Mouse (Mus musculus): ENCODE data around the gene Ap2b1.

Gene Ap2b1

DNA sequence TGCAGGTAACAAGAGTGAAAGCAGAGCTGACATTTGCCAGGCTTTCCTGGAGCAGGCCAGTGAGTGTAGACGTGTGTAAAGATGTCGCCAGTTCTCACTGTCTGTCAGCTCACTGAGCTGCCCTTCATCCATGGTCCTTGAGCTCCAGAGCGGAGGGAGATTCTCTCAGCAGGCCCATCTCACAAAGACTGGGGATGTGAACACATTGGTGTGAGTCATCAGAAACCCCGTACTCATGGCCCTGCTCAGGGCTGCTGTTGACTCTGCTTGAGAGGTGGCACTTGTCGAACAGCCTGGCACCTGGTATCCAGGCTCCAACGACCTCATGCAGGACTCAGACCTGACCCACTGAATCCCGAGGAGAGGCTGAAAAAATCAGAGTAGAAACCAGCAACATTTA is 105.0 kb downstream of the Ap2b1 start:
- DNase-seq = peak; percentile 3

GRCm38 (mm10) chr11:83406391-83406790 is 107.6 kb downstream of the Ap2b1 start:
- DNase-seq = no peak

DNA sequence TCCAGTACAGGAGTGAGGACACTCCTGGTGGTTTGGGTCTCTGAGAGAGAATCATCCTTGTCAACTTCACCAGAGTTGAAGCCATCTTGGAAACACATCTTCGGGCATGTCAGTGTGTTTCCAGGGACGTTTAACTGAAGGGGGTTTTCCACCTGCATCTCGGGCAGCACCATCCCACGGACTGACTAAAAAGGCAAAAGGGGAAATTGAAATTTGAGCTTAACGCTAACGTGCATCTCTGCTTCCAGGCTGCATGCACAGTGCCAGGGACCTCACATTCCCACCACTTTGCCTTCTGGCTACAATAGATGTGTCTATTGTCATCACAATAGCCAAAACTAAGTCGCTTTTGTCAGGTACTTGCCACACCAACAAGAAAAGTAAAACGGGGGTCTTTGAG is 109.4 kb downstream of the Ap2b1 start:
- DNase-seq = no peak

GRCm38 (mm10) chr11:83409087-83409754 is 110.4 kb downstream of the Ap2b1 start, which contains the start of gene Rasl10b:
Rasl10b (plus strand) TSS chr11:83409137.
- DNase-seq = peak; percentile 68

- peak; percentile 34 for DNase-seq
These were observed 111.0 kb downstream of the Ap2b1 start for GRCm38 (mm10) chr11:83409792-83410291.

DNA sequence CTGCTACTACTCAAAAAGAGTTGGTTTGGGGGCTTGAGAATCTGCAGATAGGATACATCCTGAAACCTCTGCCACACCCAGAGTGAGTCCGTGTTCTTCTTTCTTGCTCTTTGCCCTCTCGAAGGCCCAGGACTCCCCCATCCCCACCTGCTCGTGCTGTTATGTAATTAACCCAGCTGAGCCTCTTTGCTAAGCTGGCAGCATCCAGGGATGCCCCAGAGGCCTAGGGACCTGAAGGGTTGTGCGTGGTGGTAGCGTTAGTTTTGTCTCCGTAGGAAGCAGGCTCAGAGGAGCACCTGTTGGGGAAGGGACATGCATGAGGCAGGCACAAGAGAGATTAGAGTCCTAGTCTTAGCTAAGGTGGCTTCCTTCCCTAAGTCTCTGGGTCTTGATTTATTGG is 111.7 kb downstream of the Ap2b1 start:
- no peak for DNase-seq

- DNase-seq = no peak
These were observed 118.3 kb downstream of the Ap2b1 start for GRCm38 (mm10) chr11:83417080-83417479.

GRCm38 (mm10) chr11:83417708-83418107 is 118.9 kb downstream of the Ap2b1 start:
- no peak for DNase-seq

GRCm38 (mm10) chr11:83418566-83418965 is 119.7 kb downstream of the Ap2b1 start:
- DNase-seq = peak; percentile 77

DNA sequence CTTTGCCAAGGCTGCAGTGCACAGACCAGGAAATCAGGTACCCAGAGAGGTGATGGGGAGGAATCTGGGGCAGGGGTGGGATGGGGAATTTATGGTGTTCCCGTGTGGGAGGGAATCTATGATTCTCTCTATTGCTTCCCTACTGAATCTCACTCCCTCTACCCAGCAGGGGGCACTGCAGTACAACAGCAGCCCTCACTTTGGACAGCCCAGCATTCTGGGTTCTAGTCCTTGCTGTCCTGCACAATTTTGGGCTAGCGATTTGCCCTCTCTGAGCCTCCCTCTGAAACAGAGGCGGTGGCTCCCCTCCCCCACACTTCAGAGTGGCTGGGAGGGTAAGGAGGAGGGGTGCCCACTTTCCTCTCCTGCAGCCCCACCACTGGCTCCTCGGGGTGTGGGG is 121.5 kb downstream of the Ap2b1 start:
- no peak for DNase-seq

GRCm38 (mm10) chr11:83421305-83421704 is 122.5 kb downstream of the Ap2b1 start:
- DNase-seq = no peak

GRCm38 (mm10) chr11:83424681-83425080 is 125.9 kb downstream of the Ap2b1 start:
- peak; percentile 66 for DNase-seq

DNA sequence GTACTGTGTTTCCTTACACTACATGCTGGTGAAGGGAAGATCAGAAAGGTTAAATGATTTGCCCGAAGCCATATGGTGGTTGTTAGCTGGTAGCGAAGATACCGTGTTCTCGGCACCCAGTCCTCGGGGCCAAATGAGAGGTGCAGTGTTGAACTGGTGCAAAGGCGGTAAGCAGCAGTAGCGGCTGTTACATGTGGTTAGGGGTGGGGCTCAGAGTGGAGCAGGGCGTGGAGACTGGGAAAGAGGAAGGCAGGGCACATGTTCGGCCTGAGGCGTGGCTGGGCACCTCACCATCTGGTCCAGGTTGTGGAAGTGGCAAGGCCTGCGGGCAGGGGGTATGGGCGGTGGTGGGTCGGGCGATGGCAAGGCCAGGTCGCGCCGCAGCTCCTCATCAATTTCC is 128.1 kb downstream of the Ap2b1 start:
- no peak for DNase-seq

- DNase-seq = no peak
These were observed 130.5 kb downstream of the Ap2b1 start, which contains the start of gene Gas2l2 for GRCm38 (mm10) chr11:83429355-83429754. Gas2l2 (minus strand) TSS chr11:83429455.

DNA sequence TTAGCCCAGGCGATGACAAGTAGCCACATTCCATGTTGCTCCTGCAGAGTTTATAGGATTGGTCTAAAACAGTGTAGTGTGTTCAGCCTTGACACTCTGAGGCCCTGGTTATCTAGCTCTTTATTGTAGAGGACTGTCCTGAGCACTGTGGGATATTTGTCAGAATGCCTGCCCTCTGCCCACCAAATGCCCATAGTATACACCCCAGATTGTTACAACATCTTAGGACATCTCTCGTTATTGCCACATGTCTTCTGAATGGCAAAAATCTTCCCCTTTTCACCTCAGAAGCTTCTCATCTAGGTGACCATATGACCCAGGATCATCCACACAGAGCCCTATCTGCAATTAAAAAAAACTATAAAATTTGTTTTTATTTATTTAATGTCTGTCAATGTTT is 133.7 kb downstream of the Ap2b1 start:
- no peak for DNase-seq

DNA sequence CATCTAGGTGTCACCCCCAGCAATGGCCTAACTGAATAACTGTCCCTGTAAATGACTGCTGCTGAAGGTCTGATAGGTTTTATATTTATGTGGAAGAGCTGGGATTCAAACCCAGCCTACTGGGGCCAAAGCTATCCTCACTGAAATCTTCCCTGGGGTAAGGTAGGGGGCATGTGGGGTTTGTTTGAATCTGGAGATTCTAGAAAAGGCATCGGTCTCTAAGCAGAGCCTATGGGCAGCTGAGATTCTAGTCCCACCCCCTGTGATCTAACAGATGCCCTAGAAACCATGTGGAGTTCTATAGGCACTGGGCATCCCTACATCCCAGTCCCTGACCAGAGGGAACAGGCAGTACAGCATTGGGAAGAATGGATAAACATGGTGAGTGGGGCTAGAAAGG is 138.6 kb downstream of the Ap2b1 start, which contains the start of gene 1700020L24Rik:
Gene 1700020L24Rik (plus strand): TSS at position 301 of the 400 bp plus-strand sequence.
- no peak for DNase-seq

GRCm38 (mm10) chr11:83439426-83440060 is 140.7 kb downstream of the Ap2b1 start:
- no peak for DNase-seq

DNA sequence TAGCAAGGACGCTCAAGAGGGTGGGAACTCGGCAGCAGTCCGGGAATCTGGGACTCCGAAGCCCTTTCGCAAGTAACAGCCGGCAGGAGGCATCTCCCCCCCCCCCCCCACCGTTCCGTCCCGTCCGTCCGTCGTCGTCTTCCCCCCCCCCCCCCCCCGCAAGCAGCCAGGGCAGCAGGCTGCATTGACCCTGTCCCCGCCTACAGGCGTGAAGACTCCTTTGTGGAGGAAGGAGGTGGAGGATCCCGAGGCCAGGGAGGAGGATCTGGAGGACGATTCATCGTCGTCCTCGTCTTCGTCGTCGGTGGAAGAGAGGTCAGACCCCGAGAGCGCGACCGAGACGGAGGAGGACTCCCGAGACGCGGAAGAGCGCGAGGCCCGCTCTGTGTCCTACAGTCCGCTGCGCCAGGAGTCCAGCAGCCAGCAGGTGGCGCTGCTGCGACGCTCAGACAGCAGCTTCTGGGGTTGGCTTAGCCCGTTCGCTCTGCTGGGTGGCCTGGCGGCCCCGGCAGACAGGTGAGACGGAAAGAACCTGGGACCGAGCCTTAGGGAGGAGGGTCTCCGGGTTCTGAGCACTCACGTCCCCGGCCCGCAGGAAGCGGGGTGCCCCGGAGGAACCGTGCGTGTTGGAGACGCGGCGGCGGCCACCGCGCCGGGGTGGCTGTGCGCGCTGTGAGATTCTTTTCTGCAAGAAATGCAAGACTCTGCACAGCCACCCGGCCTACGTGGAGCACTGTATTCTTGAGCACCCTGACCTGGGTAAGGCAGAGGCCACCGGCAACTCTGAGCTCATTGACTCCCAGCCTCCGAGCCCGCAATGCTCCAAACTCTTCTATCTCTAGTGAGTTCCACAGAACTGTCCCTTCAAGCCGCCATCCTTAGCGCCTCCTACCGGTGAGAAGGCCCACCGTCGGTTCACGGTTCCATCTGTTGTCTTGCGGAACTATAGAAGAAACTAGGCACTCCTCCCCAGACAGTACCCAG is 141.5 kb downstream of the Ap2b1 start:
- DNase-seq = peak; percentile 82

DNA sequence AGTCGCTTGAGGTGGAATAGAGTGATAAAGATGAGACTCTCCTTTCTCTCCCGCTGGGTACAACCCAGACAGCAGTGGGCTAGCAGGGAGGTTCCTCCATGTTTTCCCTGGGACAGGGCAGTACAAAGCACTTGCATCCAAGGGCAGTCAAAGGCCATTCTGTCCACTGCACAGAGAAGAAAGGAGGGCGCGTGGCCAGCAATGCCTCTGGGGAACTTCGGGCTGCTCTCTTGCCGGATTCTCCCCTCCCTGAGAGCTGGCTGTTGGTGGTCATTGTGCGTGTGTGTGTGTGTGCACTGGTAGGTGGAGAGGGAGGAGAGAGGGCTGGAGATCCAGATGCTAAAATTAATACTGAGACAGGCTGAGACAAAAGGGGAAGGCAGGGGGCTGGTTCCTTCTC is 142.4 kb downstream of the Ap2b1 start:
- no peak for DNase-seq

DNA sequence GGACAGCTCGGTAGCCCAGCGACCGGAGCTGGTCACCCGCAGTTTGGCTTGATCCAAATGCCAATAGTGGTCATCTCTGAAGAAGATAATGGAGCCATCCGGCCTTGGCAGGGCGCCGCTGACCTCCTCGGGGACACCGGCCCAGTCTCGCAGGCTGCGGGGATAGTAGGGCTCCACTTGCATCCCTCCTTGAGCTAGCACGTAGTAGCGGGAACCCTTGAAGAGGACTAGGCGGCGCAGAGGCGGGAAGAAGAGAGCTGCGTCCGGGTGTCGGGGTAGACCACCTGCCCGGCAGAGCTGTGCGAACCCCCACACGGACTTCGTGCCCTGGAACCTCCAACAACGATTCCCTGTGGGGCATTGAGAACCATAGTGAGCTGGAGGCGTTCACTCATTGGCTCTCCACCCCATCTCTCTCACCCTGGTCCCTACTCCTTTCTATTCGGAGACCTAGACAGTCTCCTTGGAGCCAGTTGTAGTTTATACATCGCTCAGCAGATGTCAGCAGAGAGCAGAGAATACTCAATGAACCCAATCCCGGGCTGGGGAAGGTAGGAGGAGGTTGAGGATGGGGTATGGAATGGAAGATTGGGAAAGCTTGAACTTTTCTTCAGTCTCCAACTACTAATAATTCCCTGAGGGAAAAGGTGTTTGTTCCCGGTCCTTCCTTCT is 143.9 kb downstream of the Ap2b1 start:
- DNase-seq = no peak

DNA sequence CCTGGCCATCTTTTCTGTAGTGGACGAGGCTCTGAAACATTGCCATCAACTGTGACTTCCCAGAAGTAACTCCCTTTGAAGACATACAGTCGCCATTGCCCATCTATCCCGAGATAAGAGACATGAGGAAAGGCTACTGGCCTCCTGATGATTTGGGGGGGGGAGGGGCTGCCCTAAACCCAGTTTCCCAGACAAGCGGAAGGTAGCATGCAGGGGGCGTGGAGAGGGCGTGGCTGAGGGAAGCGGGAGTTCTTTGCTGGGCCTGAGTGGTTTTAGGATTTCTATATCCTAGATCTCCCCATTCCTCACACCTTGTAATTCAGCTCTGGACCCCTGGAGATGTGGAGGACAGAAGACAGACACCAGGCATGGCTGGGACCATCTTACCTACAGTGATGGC is 145.0 kb downstream of the Ap2b1 start:
- DNase-seq = no peak

DNA sequence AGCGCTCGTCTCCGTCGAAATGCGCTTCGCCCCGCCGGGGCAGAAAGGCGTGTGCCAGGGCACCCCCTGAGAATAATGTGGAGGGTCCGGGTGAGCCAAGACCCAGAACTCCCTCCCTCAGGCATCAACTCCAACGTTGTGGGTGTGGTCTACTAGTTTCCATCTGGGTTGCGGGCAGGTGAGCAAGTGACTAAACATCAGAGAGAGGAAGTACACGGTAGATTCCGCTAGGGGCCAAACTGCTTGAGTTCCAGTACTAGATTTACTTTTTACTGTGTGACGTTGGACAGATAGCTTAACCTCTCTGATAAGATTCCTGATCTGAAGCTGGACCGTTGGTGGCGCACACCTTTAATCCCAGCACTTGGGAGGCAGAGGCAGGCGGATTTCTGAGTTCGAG is 146.2 kb downstream of the Ap2b1 start:
- DNase-seq = no peak

GRCm38 (mm10) chr11:83447612-83448011 is 148.8 kb downstream of the Ap2b1 start:
- DNase-seq = no peak
